ENCODE assay signal across 1 mouse cellular context in the genomic region with DNA sequence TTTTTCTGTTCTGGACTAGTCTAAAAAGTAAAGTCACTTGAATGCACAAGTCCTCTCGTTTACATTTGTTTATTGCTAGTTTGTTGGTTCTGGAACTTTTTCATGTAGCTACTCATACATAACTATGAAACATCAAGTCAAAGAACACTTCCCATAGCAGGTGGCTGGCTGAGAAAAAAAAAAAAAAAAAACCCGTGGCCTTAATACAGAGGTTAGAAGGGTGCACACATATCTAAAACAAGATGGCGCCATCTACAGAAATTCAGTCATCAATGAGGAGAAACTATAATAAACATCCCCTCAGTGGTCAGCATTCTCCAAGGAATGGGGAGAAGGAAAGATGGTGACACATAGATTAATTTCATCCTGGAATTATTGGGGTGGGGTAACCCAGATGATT.
TF ChIP-seq lines count a peak whose summit lies in the region.

No protein-coding gene starts in this region.

TF ChIP-seq in CH12.LX, 34 proteins besides CTCF, POLR2A, EP300 and RAD21 (continued from another document):
- peak; percentile 23 for TF ChIP-seq SMC3 (IDR thresholded peaks at IDR 0.05; ENCODE audit: low read depth, low read length)
